Mouse (Mus musculus) kidney, embryonic 14.5 days (tissue): ENCODE results near the gene Rnf135. TPM values are rescaled to one million over a fixed set of nuclear protein-coding genes. Genes with fewer than 3 reads are reported as not detected.
A peak's percentile ranks its signal among the peaks of the same experiment; 100 is the strongest.
"Not testable (repeated sequence)": the region's sequence is repeated elsewhere in the genome, so short reads cannot be mapped to it uniquely, and the experiment has no call there.

Source experiments
- ATAC-seq: fragments of 200-750 bp; cut with Nextera tagmentation; 2 replicates; pipeline ENCODE4 v1.8.0; 2017; ENCODE audit warnings: moderate number of reproducible peaks, mild to moderate bottlenecking, moderate TSS enrichment, moderate library complexity; ENCODE audit not compliant: low FRiP score, low TSS enrichment
- H3K27ac ChIP-seq: fragments of 300-500 bp; sonication (generic); 2 replicates; pipeline ENCODE4 v1.5.1; 2014; ENCODE audit warnings: low read depth, mild to moderate bottlenecking, low read length, moderate library complexity, mixed read lengths
- H3K27me3 ChIP-seq: fragments of 300-500 bp; sonication (generic); 2 replicates; pipeline ENCODE4 v1.6.1; 2014; ENCODE audit warnings: mild to moderate bottlenecking, low read length; ENCODE audit not compliant: control insufficient read depth, insufficient read depth
- H3K36me3 ChIP-seq: fragments of 300-500 bp; sonication (generic); 2 replicates; pipeline ENCODE4 v1.6.1; 2014; ENCODE audit warnings: low read length, mixed read lengths; ENCODE audit not compliant: control insufficient read depth, insufficient read depth
- H3K4me1 ChIP-seq: fragments of 300-500 bp; sonication (generic); 2 replicates; pipeline ENCODE4 v1.6.1; 2014; ENCODE audit warnings: low read length, mixed read lengths; ENCODE audit not compliant: control insufficient read depth, insufficient read depth
- H3K4me2 ChIP-seq: fragments of 300-500 bp; sonication (generic); replicated peaks from 2 replicates; pipeline ENCODE4 v1.6.1; 2014; ENCODE audit warnings: low read depth, mild to moderate bottlenecking, low read length
- H3K4me3 ChIP-seq: fragments of 300-500 bp; sonication (generic); 2 replicates; pipeline ENCODE4 v1.5.1; 2014; ENCODE audit warnings: mild to moderate bottlenecking, low read length
- H3K9ac ChIP-seq: fragments of 300-500 bp; sonication (generic); 2 replicates; pipeline ENCODE4 v1.6.1; 2014; ENCODE audit warnings: low read depth, mild to moderate bottlenecking, low read length, moderate library complexity
- H3K9me3 ChIP-seq: fragments of 300-500 bp; sonication (generic); 2 replicates; pipeline ENCODE4 v1.6.1; 2016; ENCODE audit warnings: low read length; ENCODE audit not compliant: control insufficient read depth
- WGBS: fragments of 180-500 bp; shearing (Covaris S2); extraction: QIAGEN DNeasy Blood & Tissue Kit; methylation state at CpG from one replicate; pipeline ENCODE4 v1.1.7; 2014; 5-methylcytosine and 5-hydroxymethylcytosine counted together
- polyA plus RNA-seq: library from polyadenylated mRNA; unstranded; fragments of >200 nt; fragmentation: Nextera tagmentation; extraction: Ambion mirVana; gene quantifications from 2 replicates; pipeline ENCODE4 v1.2.1, GENCODE M21; 2014

The Rnf135 gene
- polyA plus RNA-seq, 1 experiment from 2014 or later, result 8.0 TPM

DNA sequence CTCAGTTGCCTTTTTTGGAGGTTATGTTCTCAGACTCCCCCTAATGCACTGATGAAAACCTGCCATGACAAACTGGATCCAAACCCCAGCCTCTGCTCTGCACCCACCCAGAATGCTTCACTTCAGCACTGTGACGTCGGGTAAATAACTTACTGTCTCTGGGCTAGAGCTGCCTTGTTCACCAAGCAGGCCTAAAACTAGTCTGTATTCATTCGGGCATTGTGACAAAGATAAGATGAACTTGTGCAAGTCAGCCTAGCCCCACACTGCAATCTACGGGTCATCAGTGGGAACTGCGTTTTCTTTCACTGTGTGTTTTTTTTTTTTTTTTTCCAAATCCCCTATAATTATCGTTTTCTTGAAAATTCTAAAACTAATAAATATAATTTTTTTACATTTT lies 35.9 kb upstream of the Rnf135 start:
- ATAC-seq, result no peak
- no peak overlapping the region for H3K4me2 ChIP-seq
- no peaks in the 10 kb centered on the region for H3K27me3 ChIP-seq
- no peak overlapping the region for H3K27ac ChIP-seq
- 80% methylated on average over 6 of the region's 6 CpGs for WGBS
- no peaks in the 10 kb centered on the region for H3K9me3 ChIP-seq
- H3K4me1 ChIP-seq, result 0 out of 2 replicates have a peak, but pooled peaks cover 9% of the 10 kb centered on the region
- H3K9ac ChIP-seq, result no peak overlapping the region
- H3K36me3 ChIP-seq, result no peaks in the 10 kb centered on the region
- H3K4me3 ChIP-seq, result no peak overlapping the region

DNA sequence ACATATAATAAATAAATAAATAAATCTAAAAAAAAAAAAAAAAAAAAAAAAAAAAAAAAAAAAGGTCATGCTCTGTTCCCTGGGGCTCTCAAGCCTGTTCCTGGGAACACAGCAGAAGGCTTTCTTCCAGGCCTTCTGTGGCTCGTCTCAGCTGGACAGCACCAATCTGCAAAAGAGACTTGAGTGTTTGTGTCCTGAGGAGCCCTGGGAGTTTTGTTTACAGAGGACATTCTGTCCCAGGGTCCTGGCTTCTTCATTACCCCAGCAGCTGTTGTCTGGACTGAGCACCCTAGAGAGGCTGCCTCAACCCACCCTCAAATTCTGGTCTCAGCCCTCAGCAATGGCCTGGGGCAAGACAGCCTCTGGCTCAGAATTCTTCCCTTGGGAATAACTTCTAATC lies 35.3 kb upstream of the Rnf135 start:
- ATAC-seq, result no peak
- Histone ChIP-seq H3K27me3 (no peaks in the 10 kb centered on the region), H3K9ac (no peak overlapping the region), H3K36me3 (no peaks in the 10 kb centered on the region), H3K9me3 (no peaks in the 10 kb centered on the region), H3K27ac (no peak overlapping the region), H3K4me1 (0 out of 2 replicates have a peak, but pooled peaks cover 4% of the 10 kb centered on the region), H3K4me3 (no peak overlapping the region), H3K4me2 (no peak overlapping the region)
- WGBS, result 77% methylated on average over 1 of the region's 1 CpGs

- not testable (repeated sequence) for ATAC-seq
- WGBS, result 67% methylated on average over 1 of the region's 4 CpGs
Measured at GRCm38 (mm10) chr11:80148974-80149373, 34.7 kb upstream of the Rnf135 start.

GRCm38 (mm10) chr11:80149412-80150023 lies 34.1 kb upstream of the Rnf135 start:
- H3K4me2 ChIP-seq, result no peak overlapping the region
- ATAC-seq, result no peak
- WGBS, result 71% methylated on average over 8 of the region's 8 CpGs
- H3K36me3 ChIP-seq, result no peaks in the 10 kb centered on the region
- no peak overlapping the region for H3K4me3 ChIP-seq
- no peak overlapping the region for H3K9ac ChIP-seq
- peaks cover 8% of the 10 kb centered on the region for H3K27me3 ChIP-seq
- H3K9me3 ChIP-seq, result no peaks in the 10 kb centered on the region
- no peak overlapping the region for H3K27ac ChIP-seq
- 0 out of 2 replicates have a peak, but pooled peaks cover 7% of the 10 kb centered on the region for H3K4me1 ChIP-seq

More at GRCm38 (mm10) chr11:80148974-80149373, 34.7 kb upstream of the Rnf135 start:
- not testable (repeated sequence) for H3K36me3 ChIP-seq, H3K4me2 ChIP-seq, H3K4me1 ChIP-seq, H3K27me3 ChIP-seq, H3K9me3 ChIP-seq, H3K9ac ChIP-seq, H3K4me3 ChIP-seq, H3K27ac ChIP-seq

GRCm38 (mm10) chr11:80150566-80150965 lies 33.1 kb upstream of the Rnf135 start:
- no peak overlapping the region for H3K27ac ChIP-seq
- peaks cover 17% of the 10 kb centered on the region for H3K27me3 ChIP-seq
- no peaks in the 10 kb centered on the region for H3K36me3 ChIP-seq
- no peak overlapping the region for H3K9ac ChIP-seq
- H3K4me3 ChIP-seq, result no peak overlapping the region
- no peak overlapping the region for H3K4me2 ChIP-seq
- H3K9me3 ChIP-seq, result no peaks in the 10 kb centered on the region
- 81% methylated on average over 5 of the region's 5 CpGs for WGBS
- no peak for ATAC-seq
- H3K4me1 ChIP-seq, result 0 out of 2 replicates have a peak, but pooled peaks cover 7% of the 10 kb centered on the region

- H3K4me3 ChIP-seq, result no peak overlapping the region
- H3K27ac ChIP-seq, result no peak overlapping the region
- H3K9me3 ChIP-seq, result no peaks in the 10 kb centered on the region
- H3K27me3 ChIP-seq, result peaks cover 19% of the 10 kb centered on the region
- no peak overlapping the region for H3K9ac ChIP-seq
- WGBS, result 54% methylated on average over 2 of the region's 2 CpGs
- no peak overlapping the region for H3K4me2 ChIP-seq
- 0 out of 2 replicates have a peak, but pooled peaks cover 3% of the 10 kb centered on the region for H3K4me1 ChIP-seq
- no peak for ATAC-seq
- H3K36me3 ChIP-seq, result no peaks in the 10 kb centered on the region
Measured at GRCm38 (mm10) chr11:80151541-80151940, 32.1 kb upstream of the Rnf135 start.

DNA sequence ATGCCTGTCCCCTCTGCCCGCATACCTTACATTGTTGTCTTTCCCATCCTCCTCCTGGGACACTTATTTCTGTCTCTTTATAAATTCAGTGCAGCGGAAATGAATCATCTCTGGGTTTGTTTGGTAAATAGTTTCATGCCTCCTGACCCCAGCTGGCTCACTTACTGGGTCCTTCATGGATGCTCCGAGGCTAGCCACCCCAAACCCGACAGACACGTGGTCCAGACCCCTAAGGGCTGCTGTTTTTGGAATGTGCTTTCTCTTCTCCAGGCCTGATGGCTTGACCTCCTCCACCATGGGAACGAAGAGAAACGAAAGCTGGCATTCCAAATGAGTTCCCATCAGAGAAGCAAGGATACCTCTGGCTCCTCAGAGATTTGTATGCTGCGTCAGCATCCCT lies 31.3 kb upstream of the Rnf135 start:
- Histone ChIP-seq H3K4me3 (no peak overlapping the region), H3K27ac (no peak overlapping the region), H3K27me3 (peaks cover 19% of the 10 kb centered on the region), H3K9ac (no peak overlapping the region), H3K4me1 (0 out of 2 replicates have a peak, but pooled peaks cover 3% of the 10 kb centered on the region), H3K36me3 (no peaks in the 10 kb centered on the region), H3K9me3 (no peaks in the 10 kb centered on the region), H3K4me2 (no peak overlapping the region)
- WGBS, result 79% methylated on average over 8 of the region's 8 CpGs
- ATAC-seq, result no peak

GRCm38 (mm10) chr11:80153857-80154495 lies 29.7 kb upstream of the Rnf135 start, which contains the start of gene Adap2:
Adap2 (plus strand) TSS chr11:80154105.
- peaks cover 19% of the 10 kb centered on the region for H3K27me3 ChIP-seq
- ATAC-seq, result peak; percentile 89
- no peaks in the 10 kb centered on the region for H3K36me3 ChIP-seq
- 0 out of 2 replicates have a peak, but pooled peaks cover 3% of the 10 kb centered on the region for H3K4me1 ChIP-seq
- 2% methylated on average over 41 of the region's 47 CpGs for WGBS
- peak within 1 kb of the TSS; percentile 60 for H3K4me3 ChIP-seq
- H3K9me3 ChIP-seq, result no peaks in the 10 kb centered on the region
- H3K9ac ChIP-seq, result peak within 1 kb of the TSS; percentile 48
- H3K4me2 ChIP-seq, result peak within 1 kb of the TSS; percentile 81
- no peak within 1 kb of the TSS for H3K27ac ChIP-seq

DNA sequence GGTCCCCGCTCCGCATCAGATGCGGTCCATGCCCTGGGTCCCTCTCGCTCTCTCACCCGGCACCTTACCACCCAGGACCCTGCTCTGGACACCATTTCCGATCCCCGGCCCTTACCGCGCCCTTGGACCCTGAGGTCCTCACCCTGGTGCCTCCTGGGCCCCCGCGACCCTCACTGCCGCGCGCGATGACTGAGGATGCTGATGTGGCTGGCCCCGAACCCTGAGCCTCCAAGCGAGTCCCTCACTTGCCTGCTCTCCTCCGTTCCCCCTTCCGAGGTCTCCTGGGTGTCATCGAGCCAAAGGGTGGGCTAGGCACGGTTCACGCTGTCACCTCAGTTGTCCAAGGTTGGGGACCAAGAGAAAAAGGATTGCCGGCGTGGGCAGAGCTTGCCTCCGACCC lies 29.1 kb upstream of the Rnf135 start:
- H3K9me3 ChIP-seq, result no peaks in the 10 kb centered on the region
- H3K4me2 ChIP-seq, result peak overlapping the region; percentile 81
- peak overlapping the region; percentile 60 for H3K4me3 ChIP-seq
- no peaks in the 10 kb centered on the region for H3K36me3 ChIP-seq
- 0 out of 2 replicates have a peak, but pooled peaks cover 3% of the 10 kb centered on the region for H3K4me1 ChIP-seq
- H3K27ac ChIP-seq, result no peak overlapping the region
- peak; percentile 47; the same call in 1 of the 2 replicates for ATAC-seq
- peak overlapping the region; percentile 48; the same call in 1 of the 2 replicates for H3K9ac ChIP-seq
- H3K27me3 ChIP-seq, result peaks cover 19% of the 10 kb centered on the region
- WGBS, result 31% methylated on average over 25 of the region's 25 CpGs
